Mouse (Mus musculus): ENCODE results near the gene Abcc5. TPM values are rescaled to one million over a fixed set of nuclear protein-coding genes. Genes with fewer than 3 reads are reported as not detected.
"Not testable (repeated sequence)": the region's sequence is repeated elsewhere in the genome, so short reads cannot be mapped to it uniquely, and the experiment has no call there.

Abcc5 gene
- polyA plus RNA-seq, 1 experiment from 2014 or later: 77.0 TPM

DNA sequence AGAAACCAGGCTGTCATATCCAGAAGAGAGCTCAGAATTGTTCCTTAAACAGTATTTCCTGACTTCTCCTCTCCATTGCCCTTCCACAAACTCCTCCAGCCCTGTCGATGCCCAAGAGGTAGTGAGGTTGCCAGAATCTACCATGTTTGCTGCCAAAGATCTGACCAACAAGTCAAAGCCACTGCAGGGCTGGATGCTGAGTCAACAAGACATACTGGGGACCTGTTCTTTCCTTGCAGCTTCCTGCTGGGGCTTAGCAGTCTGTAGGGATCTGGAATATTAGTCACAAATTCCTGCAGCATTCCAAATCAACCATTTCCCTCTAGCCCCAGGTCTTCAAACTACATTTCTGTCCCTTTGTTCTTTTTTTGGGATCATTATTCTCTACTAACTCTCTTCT lies 19.7 kb upstream of the Abcc5 start:
- Histone ChIP-seq H3K9ac (no peak overlapping the region), H3K27ac (no peak overlapping the region), H3K9me3 (no peaks in the 10 kb centered on the region), H3K36me3 (no peaks in the 10 kb centered on the region), H3K4me2 (no peak overlapping the region), H3K4me3 (no peak overlapping the region), H3K27me3 (no peaks in the 10 kb centered on the region), H3K4me1 (no peaks in the 10 kb centered on the region)
- ATAC-seq (ENCODE audit: insufficient number of reproducible peaks, insufficient read depth, low FRiP score, low TSS enrichment, low read depth): no peak
- 100% methylated on average over 1 of the region's 1 CpGs for WGBS

DNA sequence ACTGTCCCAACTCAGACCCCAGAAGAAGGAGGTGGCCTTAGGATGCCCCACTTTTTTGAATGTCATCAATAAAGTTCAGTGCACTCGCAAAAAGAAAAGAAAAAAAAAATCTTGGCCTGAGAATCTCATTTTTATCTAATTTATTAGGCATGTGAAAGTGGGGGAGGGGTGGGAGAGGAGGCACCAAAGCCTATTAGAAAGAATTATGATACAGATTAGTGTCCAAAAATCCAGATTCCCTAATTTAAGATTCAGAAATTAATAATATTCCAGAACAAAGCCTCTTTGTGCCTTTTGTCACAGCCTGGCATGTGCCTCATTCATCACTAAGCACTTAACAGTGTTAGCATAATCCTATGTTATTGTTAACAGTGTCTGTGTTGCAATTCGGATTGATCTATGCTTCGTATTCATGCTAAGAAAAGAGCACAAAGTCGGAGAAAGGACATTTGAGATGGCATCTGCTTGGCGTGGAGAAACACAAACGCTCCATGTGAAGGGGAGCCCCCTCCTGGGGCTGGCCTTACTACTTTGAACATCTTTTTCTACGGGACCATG lies 18.7 kb upstream of the Abcc5 start:
- H3K27ac ChIP-seq: no peak overlapping the region
- WGBS: 65% methylated on average over 7 of the region's 7 CpGs
- no peaks in the 10 kb centered on the region for H3K4me1 ChIP-seq
- H3K4me2 ChIP-seq: no peak overlapping the region
- H3K36me3 ChIP-seq: no peaks in the 10 kb centered on the region
- H3K9ac ChIP-seq: no peak overlapping the region
- ATAC-seq (ENCODE audit: insufficient number of reproducible peaks, insufficient read depth, low FRiP score, low TSS enrichment, low read depth): no peak
- H3K9me3 ChIP-seq: no peaks in the 10 kb centered on the region
- H3K27me3 ChIP-seq: no peaks in the 10 kb centered on the region
- no peak overlapping the region for H3K4me3 ChIP-seq

- Histone ChIP-seq H3K4me1 (no peaks in the 10 kb centered on the region), H3K4me2 (no peak overlapping the region), H3K36me3 (no peaks in the 10 kb centered on the region), H3K4me3 (no peak overlapping the region), H3K27me3 (no peaks in the 10 kb centered on the region), H3K9ac (no peak overlapping the region), H3K9me3 (no peaks in the 10 kb centered on the region), H3K27ac (no peak overlapping the region)
- 79% methylated on average over 2 of the region's 2 CpGs for whole genome bisulfite sequencing
- ATAC-seq (ENCODE audit: insufficient number of reproducible peaks, insufficient read depth, low FRiP score, low TSS enrichment, low read depth): no peak
Measured at GRCm38 (mm10) chr16:20442871-20443270, 16.7 kb upstream of the Abcc5 start.

- WGBS: 85% methylated on average over 11 of the region's 11 CpGs
- Histone ChIP-seq H3K4me2 (no peak overlapping the region), H3K9me3 (no peaks in the 10 kb centered on the region), H3K4me1 (no peaks in the 10 kb centered on the region), H3K27me3 (no peaks in the 10 kb centered on the region), H3K36me3 (no peaks in the 10 kb centered on the region), H3K27ac (no peak overlapping the region), H3K4me3 (no peak overlapping the region), H3K9ac (no peak overlapping the region)
- no peak for ATAC-seq (ENCODE audit: insufficient number of reproducible peaks, insufficient read depth, low FRiP score, low TSS enrichment, low read depth)
Measured at GRCm38 (mm10) chr16:20438673-20439415, 12.7 kb upstream of the Abcc5 start.

- H3K36me3 ChIP-seq; H3K4me2 ChIP-seq; H3K4me1 ChIP-seq; ATAC-seq (ENCODE audit: insufficient number of reproducible peaks, insufficient read depth, low FRiP score, low TSS enrichment, low read depth); H3K9me3 ChIP-seq; H3K27me3 ChIP-seq; H3K27ac ChIP-seq; H3K4me3 ChIP-seq; H3K9ac ChIP-seq: not testable (repeated sequence)
- 86% methylated on average over 1 of the region's 1 CpGs for whole genome bisulfite sequencing
Measured at GRCm38 (mm10) chr16:20438046-20438445, 11.9 kb upstream of the Abcc5 start.

DNA sequence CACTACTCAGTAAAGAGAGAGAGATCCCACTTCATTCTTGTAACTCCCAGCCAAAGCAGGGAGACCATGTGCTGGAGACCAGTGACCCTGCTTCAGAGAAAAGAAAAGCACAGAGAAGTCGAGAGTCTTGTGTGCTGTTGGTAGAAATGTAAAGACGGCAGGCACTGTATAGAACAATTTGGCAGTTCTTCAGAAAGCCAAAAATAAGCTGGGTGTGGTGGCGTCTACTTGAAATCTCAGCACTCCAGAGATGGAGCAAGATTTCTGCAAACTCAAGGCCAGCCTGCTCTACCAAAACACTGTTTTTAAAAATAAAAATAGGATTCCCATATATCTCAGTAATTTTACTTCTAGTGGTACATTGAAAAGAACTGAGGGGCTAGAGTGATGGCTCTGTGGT lies 10.1 kb upstream of the Abcc5 start:
- no peak overlapping the region for H3K4me3 ChIP-seq
- H3K9me3 ChIP-seq: no peaks in the 10 kb centered on the region
- no peak overlapping the region for H3K9ac ChIP-seq
- H3K27ac ChIP-seq: no peak overlapping the region
- H3K4me1 ChIP-seq: no peaks in the 10 kb centered on the region
- WGBS: 76% methylated on average over 3 of the region's 3 CpGs
- no peak overlapping the region for H3K4me2 ChIP-seq
- H3K36me3 ChIP-seq: no peaks in the 10 kb centered on the region
- ATAC-seq (ENCODE audit: insufficient number of reproducible peaks, insufficient read depth, low FRiP score, low TSS enrichment, low read depth): no peak
- H3K27me3 ChIP-seq: no peaks in the 10 kb centered on the region

DNA sequence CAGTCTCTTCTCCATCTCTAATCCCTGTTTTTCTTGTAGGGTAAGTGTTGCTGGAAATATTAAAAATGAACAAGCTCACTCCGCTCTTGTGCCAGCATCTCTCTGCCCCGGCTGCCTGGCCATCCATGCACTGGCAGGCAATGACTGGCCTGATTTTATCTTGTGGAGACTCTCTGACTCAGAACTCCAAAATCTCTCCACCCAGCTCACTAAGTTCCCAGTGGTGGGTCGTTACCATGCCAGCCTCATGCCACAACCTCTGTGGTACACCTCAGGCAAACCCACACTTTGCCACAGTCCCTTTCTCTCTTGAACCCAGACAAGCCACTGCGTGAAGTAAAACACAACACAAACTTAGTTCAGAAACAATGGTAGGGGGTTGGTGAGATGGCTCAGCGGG lies 3.1 kb upstream of the Abcc5 start:
- no peak for ATAC-seq (ENCODE audit: insufficient number of reproducible peaks, insufficient read depth, low FRiP score, low TSS enrichment, low read depth)
- WGBS: 86% methylated on average over 5 of the region's 5 CpGs
- Histone ChIP-seq H3K9ac (no peak overlapping the region), H3K4me1 (peaks cover 12% of the 10 kb centered on the region), H3K27ac (no peak overlapping the region), H3K27me3 (no peaks in the 10 kb centered on the region), H3K4me3 (no peak overlapping the region), H3K36me3 (no peaks in the 10 kb centered on the region), H3K4me2 (no peak overlapping the region), H3K9me3 (no peaks in the 10 kb centered on the region)

DNA sequence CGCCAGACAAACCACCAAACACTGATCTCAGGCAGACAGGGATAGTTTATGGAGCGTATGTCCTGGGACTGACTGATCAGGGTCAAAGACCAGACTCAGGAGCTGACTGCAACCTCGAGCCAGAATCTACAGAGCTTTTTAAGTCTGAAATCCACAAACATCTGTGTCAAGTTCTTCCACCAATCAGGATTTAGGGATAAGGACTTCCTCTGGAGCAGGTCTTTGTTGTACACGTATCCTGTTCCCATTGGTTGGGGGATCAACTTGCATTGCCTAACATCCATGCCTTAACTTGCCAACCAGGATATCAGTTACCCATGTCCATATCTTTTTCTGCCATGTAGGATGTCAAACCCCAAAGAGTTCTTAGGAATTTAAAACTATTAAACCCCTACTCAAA lies 1.4 kb upstream of the Abcc5 start:
- peaks cover 15% of the 10 kb centered on the region for H3K4me1 ChIP-seq
- WGBS: 72% methylated on average over 4 of the region's 4 CpGs
- H3K9ac ChIP-seq: no peak overlapping the region
- H3K27ac ChIP-seq: no peak overlapping the region
- H3K27me3 ChIP-seq: no peaks in the 10 kb centered on the region
- no peak overlapping the region for H3K4me3 ChIP-seq
- ATAC-seq (ENCODE audit: insufficient number of reproducible peaks, insufficient read depth, low FRiP score, low TSS enrichment, low read depth): no peak
- no peaks in the 10 kb centered on the region for H3K9me3 ChIP-seq
- H3K4me2 ChIP-seq: no peak overlapping the region
- H3K36me3 ChIP-seq: no peaks in the 10 kb centered on the region

DNA sequence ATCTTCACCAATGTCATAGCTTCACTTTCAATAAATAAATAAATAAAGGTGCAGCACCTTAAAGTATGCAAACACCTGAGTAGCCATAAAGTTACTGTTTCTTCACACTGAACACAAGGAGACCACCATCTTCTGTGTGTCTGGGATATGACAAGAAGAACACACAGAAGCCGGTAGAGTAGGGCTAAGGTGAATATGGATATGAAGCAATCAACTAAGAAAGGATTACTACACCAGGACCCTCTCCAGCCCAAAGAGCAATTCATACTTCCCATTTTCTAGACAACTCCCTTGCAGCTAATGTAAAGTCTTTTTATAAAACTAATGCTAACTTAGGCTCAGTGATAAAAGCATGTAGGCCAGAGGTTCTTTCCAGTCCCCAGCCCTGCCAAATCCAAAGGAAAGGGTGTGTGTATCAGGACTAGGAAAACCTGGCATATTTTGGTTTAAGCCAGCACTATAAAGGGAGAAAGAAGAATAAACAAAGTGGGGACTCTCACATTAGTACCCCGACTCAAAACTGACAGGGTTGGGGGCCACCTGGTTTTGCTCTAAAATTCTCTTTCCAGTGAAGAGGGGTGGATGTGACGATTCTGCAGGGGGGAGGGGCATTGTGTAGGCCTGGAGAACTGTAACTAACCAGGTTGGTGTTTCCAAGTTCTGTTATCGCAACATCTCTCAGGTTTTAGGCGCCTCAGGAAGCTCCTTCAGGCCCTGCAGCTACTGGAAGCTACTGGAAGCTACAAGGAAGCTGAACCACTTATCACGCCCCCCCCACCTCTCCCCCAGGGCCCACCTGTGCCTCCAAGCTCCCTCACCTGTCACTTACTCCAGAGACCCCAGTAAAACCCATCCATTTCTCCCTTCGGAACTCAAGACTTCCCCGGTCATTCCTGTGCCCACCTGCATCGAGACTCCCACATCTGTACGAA lies 1.2 kb downstream of the Abcc5 start:
- Histone ChIP-seq H3K4me1 (peaks cover 15% of the 10 kb centered on the region), H3K27ac (no peak overlapping the region; the same call in 1 of the 2 replicates), H3K36me3 (peaks cover 12% of the 10 kb centered on the region), H3K4me3 (peak overlapping the region; percentile 81), H3K4me2 (peak overlapping the region; percentile 76), H3K9me3 (no peaks in the 10 kb centered on the region), H3K9ac (peak overlapping the region; percentile 82), H3K27me3 (no peaks in the 10 kb centered on the region)
- WGBS: 45% methylated on average over 10 of the region's 10 CpGs
- no peak for ATAC-seq (ENCODE audit: insufficient number of reproducible peaks, insufficient read depth, low FRiP score, low TSS enrichment, low read depth)

DNA sequence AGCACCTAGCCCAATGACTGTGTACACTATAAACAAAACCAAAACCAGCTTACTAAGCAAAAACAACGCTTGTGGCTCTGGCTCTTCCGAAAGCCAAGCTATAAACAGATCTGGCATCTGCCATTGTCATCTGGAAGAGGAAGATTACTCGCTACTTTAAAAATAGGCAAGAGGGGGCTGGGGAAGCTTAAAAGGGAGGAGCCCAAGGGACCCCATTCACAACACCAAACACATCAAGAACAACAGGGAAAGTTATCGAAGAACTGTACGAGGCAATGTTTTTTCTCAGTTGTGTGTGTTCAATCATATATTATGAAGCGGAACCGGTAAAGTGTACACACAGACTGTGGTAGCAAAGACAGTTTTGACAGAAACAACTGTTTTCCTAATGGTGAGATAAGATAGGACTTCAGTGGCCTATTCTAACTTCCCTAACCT lies 1.9 kb downstream of the Abcc5 start:
- Histone ChIP-seq H3K27ac (no peak overlapping the region), H3K9me3 (no peaks in the 10 kb centered on the region), H3K4me2 (peak overlapping the region; percentile 76), H3K9ac (no peak overlapping the region), H3K4me1 (peaks cover 15% of the 10 kb centered on the region), H3K36me3 (peaks cover 12% of the 10 kb centered on the region), H3K4me3 (no peak overlapping the region), H3K27me3 (no peaks in the 10 kb centered on the region)
- ATAC-seq (ENCODE audit: insufficient number of reproducible peaks, insufficient read depth, low FRiP score, low TSS enrichment, low read depth): no peak
- WGBS: 80% methylated on average over 7 of the region's 7 CpGs

DNA sequence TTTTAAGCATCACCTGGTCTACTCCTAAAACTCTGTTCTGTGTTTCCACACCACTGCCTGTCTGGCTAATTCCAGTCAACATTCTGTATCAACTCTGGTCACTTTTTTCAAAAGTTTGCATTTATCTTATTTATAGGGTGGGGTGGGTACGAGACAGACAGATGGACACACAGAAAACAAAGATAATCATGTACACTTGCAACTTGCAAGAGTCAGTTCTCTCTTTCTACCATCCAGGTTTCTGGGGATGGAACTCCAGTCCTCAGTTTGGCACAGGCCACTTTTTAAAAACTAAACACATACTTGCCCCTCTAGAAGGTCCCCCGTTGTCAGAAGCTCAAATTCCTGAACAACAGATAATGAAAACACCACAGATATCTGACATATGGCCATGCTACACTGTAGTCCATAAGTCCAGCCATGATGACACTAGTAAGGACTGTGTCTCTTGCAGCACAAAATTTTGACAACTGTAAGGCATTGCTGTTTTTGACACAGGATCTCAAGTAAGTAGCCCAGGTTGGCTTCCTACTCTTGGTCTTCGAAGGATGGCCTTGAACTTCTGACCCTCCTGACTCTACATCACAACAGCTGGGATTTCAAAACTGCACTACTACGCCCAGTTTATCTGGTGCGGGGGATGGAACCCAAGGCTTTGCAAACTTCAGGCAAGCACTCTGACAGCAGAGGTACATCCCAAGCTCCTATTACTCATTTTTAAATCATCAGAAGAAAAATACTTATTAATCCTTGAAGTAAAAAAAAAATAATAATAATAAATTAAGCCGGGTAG lies 3.1 kb downstream of the Abcc5 start:
- no peak overlapping the region for H3K27ac ChIP-seq
- H3K4me3 ChIP-seq: no peak overlapping the region
- no peak for ATAC-seq (ENCODE audit: insufficient number of reproducible peaks, insufficient read depth, low FRiP score, low TSS enrichment, low read depth)
- H3K9me3 ChIP-seq: no peaks in the 10 kb centered on the region
- peaks cover 17% of the 10 kb centered on the region for H3K36me3 ChIP-seq
- H3K4me2 ChIP-seq: no peak overlapping the region
- 87% methylated on average over 6 of the region's 6 CpGs for WGBS
- no peaks in the 10 kb centered on the region for H3K27me3 ChIP-seq
- no peak overlapping the region for H3K9ac ChIP-seq
- peaks cover 15% of the 10 kb centered on the region for H3K4me1 ChIP-seq
